Mouse (Mus musculus) midbrain, embryonic 15.5 days (tissue): ENCODE results near the gene Fam71d. TPM values are rescaled to one million over a fixed set of nuclear protein-coding genes. Genes with fewer than 3 reads are reported as not detected.
A peak's percentile ranks its signal among the peaks of the same experiment; 100 is the strongest.

Experiments
- ATAC-seq: fragments of 200-750 bp; cut with Nextera tagmentation; replicated peaks from 2 replicates; pipeline ENCODE4 v1.8.0; 2017; ENCODE audit warnings: moderate TSS enrichment
- H3K27ac ChIP-seq: fragments of 300-500 bp; sonication (generic); 2 replicates; pipeline ENCODE4 v1.5.1; 2015; ENCODE audit warnings: mild to moderate bottlenecking, inconsistent platforms
- H3K27me3 ChIP-seq: fragments of 300-500 bp; sonication (generic); replicated peaks from 2 replicates; pipeline ENCODE4 v1.6.1; 2015; ENCODE audit warnings: inconsistent platforms
- H3K36me3 ChIP-seq: fragments of 300-500 bp; sonication (generic); replicated peaks from 2 replicates; pipeline ENCODE4 v1.6.1; 2015; ENCODE audit warnings: inconsistent platforms
- H3K4me1 ChIP-seq: fragments of 300-500 bp; sonication (generic); 2 replicates; pipeline ENCODE4 v1.6.1; 2015; ENCODE audit warnings: inconsistent platforms
- H3K4me2 ChIP-seq: fragments of 300-500 bp; sonication (generic); 2 replicates; pipeline ENCODE4 v1.6.1; 2015; ENCODE audit warnings: inconsistent platforms, mild to moderate bottlenecking, moderate library complexity
- H3K4me3 ChIP-seq: fragments of 300-500 bp; sonication (generic); 2 replicates; pipeline ENCODE4 v1.5.1; 2015; ENCODE audit warnings: mild to moderate bottlenecking, inconsistent platforms
- H3K9ac ChIP-seq: fragments of 300-500 bp; sonication (generic); 2 replicates; pipeline ENCODE4 v1.6.1; 2015; ENCODE audit warnings: mild to moderate bottlenecking, inconsistent platforms
- H3K9me3 ChIP-seq: fragments of 300-500 bp; sonication (generic); 2 replicates; pipeline ENCODE4 v1.6.1; 2016; ENCODE audit warnings: inconsistent platforms
- WGBS: fragments of 180-500 bp; shearing (Covaris S2); methylation state at CpG from one replicate; pipeline ENCODE4 v1.1.7; 2015; ENCODE audit warnings: mixed read lengths; 5-methylcytosine and 5-hydroxymethylcytosine counted together
- polyA plus RNA-seq: library from polyadenylated mRNA; unstranded; fragments of >200 nt; fragmentation: Nextera tagmentation; extraction: Ambion mirVana; gene quantifications from 2 replicates; pipeline ENCODE4 v1.2.1, GENCODE M21; 2015

Fam71d gene
- polyA plus RNA-seq, 1 experiment from 2014 or later, result 1.1 TPM

DNA sequence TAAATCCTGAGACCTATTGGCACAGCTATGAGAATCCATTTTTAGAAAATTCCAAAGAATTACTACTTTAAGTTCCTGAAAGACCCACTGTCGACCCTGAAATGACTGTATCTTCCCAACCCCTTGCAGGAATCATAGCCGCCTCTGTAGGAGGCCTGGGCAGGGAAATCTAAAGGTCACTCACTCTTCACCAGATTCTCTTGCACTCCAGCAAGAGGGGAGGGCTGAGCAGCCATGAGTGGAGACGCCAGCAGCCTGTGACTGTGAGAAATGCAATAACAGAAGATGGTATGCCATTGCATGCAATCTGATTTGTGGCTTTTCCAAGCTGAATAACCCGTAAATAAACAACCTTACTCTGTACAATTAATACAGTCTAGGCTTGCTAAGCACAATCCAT, 36.4 kb downstream of the Fam71d start:
- 65% methylated on average over 4 of the region's 4 CpGs for WGBS

GRCm38 (mm10) chr12:78739633-78740032, 48.3 kb downstream of the Fam71d start:
- Histone ChIP-seq H3K9ac (no peak overlapping the region), H3K4me3 (no peak overlapping the region), H3K4me2 (no peak overlapping the region), H3K9me3 (no peaks in the 10 kb centered on the region), H3K27ac (no peak overlapping the region), H3K4me1 (no peaks in the 10 kb centered on the region), H3K36me3 (no peaks in the 10 kb centered on the region), H3K27me3 (no peaks in the 10 kb centered on the region)
- 74% methylated on average over 2 of the region's 2 CpGs for WGBS
- no peak for ATAC-seq

More for the DNA sequence above, 36.4 kb downstream of the Fam71d start:
- no peaks in the 10 kb centered on the region for H3K36me3 ChIP-seq
- H3K4me3 ChIP-seq, result no peak overlapping the region
- no peak overlapping the region for H3K4me2 ChIP-seq
- no peaks in the 10 kb centered on the region for H3K27me3 ChIP-seq
- no peaks in the 10 kb centered on the region for H3K9me3 ChIP-seq
- ATAC-seq, result no peak
- no peaks in the 10 kb centered on the region for H3K4me1 ChIP-seq
- H3K9ac ChIP-seq, result no peak overlapping the region
- H3K27ac ChIP-seq, result no peak overlapping the region

- Histone ChIP-seq H3K27ac (no peak overlapping the region), H3K4me2 (no peak overlapping the region), H3K9me3 (no peaks in the 10 kb centered on the region), H3K9ac (no peak overlapping the region), H3K4me3 (no peak overlapping the region), H3K27me3 (no peaks in the 10 kb centered on the region), H3K4me1 (no peaks in the 10 kb centered on the region), H3K36me3 (no peaks in the 10 kb centered on the region)
- no peak for ATAC-seq
- WGBS, result 91% methylated on average over 2 of the region's 2 CpGs
These were observed 49.0 kb downstream of the Fam71d start for GRCm38 (mm10) chr12:78740289-78740688.

DNA sequence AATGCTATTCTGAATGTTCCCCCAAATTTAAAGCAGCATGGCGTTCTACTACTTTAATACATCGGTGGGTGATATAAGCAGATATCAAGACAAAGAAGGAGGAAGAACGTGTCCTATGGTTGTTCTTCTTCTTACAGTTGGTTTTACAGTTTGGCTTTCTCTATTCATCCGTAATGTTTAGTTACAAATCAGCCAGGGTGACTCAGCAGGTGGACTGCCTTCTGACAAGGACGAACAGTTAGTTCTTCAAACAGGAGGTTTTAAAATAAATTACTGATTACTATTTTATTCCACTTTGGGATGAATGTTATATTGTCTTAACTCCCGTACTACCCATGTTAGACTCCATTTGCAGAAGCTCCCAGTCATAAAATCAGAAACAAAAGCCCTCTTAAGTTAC, 54.9 kb downstream of the Fam71d start:
- H3K27ac ChIP-seq, result no peak overlapping the region
- H3K36me3 ChIP-seq, result no peaks in the 10 kb centered on the region
- no peaks in the 10 kb centered on the region for H3K9me3 ChIP-seq
- H3K4me3 ChIP-seq, result no peak overlapping the region
- H3K9ac ChIP-seq, result no peak overlapping the region
- peaks cover 9% of the 10 kb centered on the region; the same call in 1 of the 2 replicates for H3K27me3 ChIP-seq
- no peak for ATAC-seq
- no peak overlapping the region for H3K4me2 ChIP-seq
- H3K4me1 ChIP-seq, result peaks cover 9% of the 10 kb centered on the region
- 82% methylated on average over 6 of the region's 6 CpGs for WGBS

DNA sequence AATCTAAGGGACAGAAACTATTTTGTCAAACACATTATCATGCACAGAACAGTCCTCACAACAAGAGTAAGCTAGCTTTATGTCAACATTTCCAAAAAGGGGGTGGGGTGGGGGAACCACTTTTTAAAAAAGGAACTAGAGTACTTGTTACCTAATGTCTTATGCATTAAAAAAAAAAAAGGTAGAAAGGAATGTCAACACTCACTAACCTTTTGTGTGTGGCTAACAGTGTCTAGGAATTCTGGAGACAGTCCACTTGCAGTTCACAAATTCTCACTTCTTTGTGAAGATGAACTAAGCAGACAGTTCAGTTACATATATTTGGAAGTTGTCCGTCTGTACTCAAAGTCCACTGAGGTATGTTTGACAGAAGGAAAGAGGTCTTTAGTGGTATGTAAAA, 56.1 kb downstream of the Fam71d start:
- Histone ChIP-seq H3K4me2 (peak overlapping the region; percentile 84; the same call in 1 of the 2 replicates), H3K36me3 (no peaks in the 10 kb centered on the region), H3K9me3 (no peaks in the 10 kb centered on the region), H3K9ac (no peak overlapping the region), H3K27ac (no peak overlapping the region), H3K4me1 (peaks cover 9% of the 10 kb centered on the region), H3K4me3 (no peak overlapping the region), H3K27me3 (peaks cover 9% of the 10 kb centered on the region; the same call in 1 of the 2 replicates)
- 36% methylated on average over 1 of the region's 1 CpGs for WGBS
- no peak for ATAC-seq

DNA sequence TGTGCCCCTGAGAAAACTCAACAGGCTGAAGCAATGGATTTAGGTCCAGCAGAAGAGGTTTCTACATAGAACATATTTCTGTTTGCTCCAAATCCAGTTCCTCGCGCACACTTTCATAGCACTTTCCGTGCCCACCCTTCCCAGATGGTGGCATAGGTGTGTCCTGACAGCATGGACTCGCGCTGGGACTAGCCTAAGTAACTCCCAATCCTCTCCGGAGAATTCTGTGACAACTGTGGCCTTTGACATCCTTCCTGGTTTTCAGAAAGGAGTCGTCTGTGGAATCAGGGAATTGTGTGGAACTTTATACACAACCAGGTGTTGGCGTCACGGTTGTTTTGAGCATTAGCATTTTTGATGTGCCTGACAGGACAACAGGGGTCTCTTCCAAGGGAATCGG, 56.8 kb downstream of the Fam71d start:
- peaks cover 9% of the 10 kb centered on the region for H3K4me1 ChIP-seq
- H3K36me3 ChIP-seq, result no peaks in the 10 kb centered on the region
- peak overlapping the region; percentile 84 for H3K4me2 ChIP-seq
- peaks cover 9% of the 10 kb centered on the region; the same call in 1 of the 2 replicates for H3K27me3 ChIP-seq
- H3K4me3 ChIP-seq, result peak overlapping the region; percentile 90
- peak overlapping the region; percentile 74; the same call in 1 of the 2 replicates for H3K27ac ChIP-seq
- peak overlapping the region; percentile 65 for H3K9ac ChIP-seq
- WGBS, result under 1% methylated on average over 10 of the region's 10 CpGs
- peak; percentile 52 for ATAC-seq
- no peaks in the 10 kb centered on the region for H3K9me3 ChIP-seq

GRCm38 (mm10) chr12:78748557-78749377, 57.4 kb downstream of the Fam71d start, which contains the start of gene Mpp5:
Mpp5 (plus strand) TSS chr12:78748907.
- ATAC-seq, result peak; percentile 100
- Histone ChIP-seq H3K9ac (peak within 1 kb of the TSS; percentile 65), H3K4me3 (peak within 1 kb of the TSS; percentile 90)

DNA sequence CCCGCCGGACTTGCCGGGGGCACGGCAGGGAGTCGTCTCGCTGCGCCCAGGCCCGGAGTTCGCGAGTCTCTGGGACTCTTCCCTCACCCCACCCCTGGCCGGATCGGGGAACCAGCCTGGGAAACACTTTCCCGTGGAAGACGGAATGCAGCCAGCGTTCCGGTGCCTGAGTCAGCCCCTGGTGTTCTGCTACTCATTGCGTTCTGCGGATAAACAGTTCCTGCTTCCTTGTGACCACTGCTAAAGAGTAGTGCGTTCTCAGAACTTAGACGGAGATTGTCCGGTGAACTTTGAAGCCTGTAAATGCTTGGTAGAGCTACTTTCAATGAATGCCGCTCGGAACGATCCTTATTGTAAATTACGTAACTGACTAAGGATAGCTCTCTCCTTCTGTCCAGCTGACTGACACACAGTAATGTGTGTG, 58.1 kb downstream of the Fam71d start:
- WGBS, result under 1% methylated on average over 25 of the region's 25 CpGs
- Histone ChIP-seq H3K27me3 (peaks cover 9% of the 10 kb centered on the region; the same call in 1 of the 2 replicates), H3K9ac (peak overlapping the region; percentile 61), H3K4me1 (peaks cover 9% of the 10 kb centered on the region), H3K4me3 (peak overlapping the region; percentile 90), H3K4me2 (peak overlapping the region; percentile 84), H3K36me3 (no peaks in the 10 kb centered on the region), H3K27ac (peak overlapping the region; percentile 86), H3K9me3 (no peaks in the 10 kb centered on the region)
- peak; percentile 46 for ATAC-seq

More at GRCm38 (mm10) chr12:78748557-78749377, 57.4 kb downstream of the Fam71d start, which contains the start of gene Mpp5:
- Histone ChIP-seq H3K36me3 (no peaks in the 10 kb centered on the region), H3K27ac (peak within 1 kb of the TSS; percentile 86), H3K4me2 (peak within 1 kb of the TSS; percentile 84), H3K4me1 (peaks cover 9% of the 10 kb centered on the region), H3K27me3 (peaks cover 9% of the 10 kb centered on the region; the same call in 1 of the 2 replicates), H3K9me3 (no peaks in the 10 kb centered on the region)
- under 1% methylated on average over 83 of the region's 98 CpGs for WGBS

DNA sequence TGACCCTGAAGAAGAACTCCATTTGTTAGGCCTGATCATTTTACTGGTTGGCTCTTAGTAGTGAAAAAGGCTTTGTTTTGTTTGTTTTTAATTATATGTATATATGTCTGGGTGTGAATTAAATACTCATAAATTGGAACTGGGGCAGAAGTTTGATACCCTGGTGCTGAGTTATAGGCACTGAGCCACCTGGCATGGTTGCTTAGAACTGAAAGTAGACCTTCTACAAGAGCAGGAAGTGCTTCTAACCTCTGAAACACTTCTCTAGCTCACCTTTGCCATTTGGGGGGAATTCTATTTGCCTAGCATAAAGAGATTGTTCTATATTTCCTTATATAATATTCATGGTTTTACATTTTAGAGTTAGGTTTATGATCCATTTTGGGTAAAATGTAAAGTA, 70.6 kb downstream of the Fam71d start:
- Histone ChIP-seq H3K9me3 (no peaks in the 10 kb centered on the region), H3K27me3 (no peaks in the 10 kb centered on the region), H3K4me2 (no peak overlapping the region), H3K36me3 (no peaks in the 10 kb centered on the region), H3K4me3 (no peak overlapping the region), H3K4me1 (no peaks in the 10 kb centered on the region), H3K9ac (no peak overlapping the region), H3K27ac (no peak overlapping the region)
- ATAC-seq, result no peak

DNA sequence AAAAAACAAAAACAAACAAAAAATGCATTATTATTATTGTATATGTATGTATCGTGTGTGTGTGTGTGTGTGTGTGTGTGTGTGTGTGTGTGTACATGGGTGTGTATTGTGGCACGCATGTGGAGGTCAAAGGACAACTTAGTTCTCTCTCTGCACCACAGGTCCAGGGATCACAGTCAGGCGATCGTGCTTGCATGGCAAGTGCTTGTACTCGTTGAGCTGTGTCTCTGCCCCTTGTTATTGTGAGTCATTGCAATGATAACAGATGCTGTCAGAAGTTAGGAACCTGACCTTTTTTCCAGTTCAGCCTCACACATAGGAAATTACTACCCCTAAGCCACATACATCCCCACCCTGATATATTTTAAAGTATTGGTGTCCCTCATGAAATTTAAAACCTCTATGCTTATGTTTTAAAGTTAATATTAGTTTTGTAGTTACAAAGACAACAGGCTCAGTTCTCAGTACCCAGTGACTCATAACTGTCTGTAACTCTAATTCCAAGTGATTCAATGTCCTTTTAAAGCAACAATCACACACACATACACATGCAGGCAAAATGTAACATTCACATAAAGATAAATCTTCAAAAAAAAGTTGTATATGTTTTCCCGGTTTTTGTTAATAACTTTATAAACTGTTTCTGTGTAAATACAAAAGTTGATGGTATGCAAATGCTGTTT, 77.8 kb downstream of the Fam71d start:
- no peak for ATAC-seq
- H3K27ac ChIP-seq, result no peak overlapping the region
- H3K27me3 ChIP-seq, result no peaks in the 10 kb centered on the region
- no peaks in the 10 kb centered on the region for H3K36me3 ChIP-seq
- H3K9ac ChIP-seq, result no peak overlapping the region
- H3K9me3 ChIP-seq, result no peaks in the 10 kb centered on the region
- H3K4me3 ChIP-seq, result no peak overlapping the region
- WGBS, result 79% methylated on average over 6 of the region's 6 CpGs
- H3K4me1 ChIP-seq, result no peaks in the 10 kb centered on the region
- H3K4me2 ChIP-seq, result no peak overlapping the region

GRCm38 (mm10) chr12:78773211-78773610, 81.9 kb downstream of the Fam71d start:
- Histone ChIP-seq H3K4me2 (no peak overlapping the region), H3K9ac (no peak overlapping the region), H3K27ac (no peak overlapping the region), H3K9me3 (no peaks in the 10 kb centered on the region), H3K27me3 (no peaks in the 10 kb centered on the region), H3K4me3 (no peak overlapping the region), H3K4me1 (0 out of 2 replicates have a peak, but pooled peaks cover 5% of the 10 kb centered on the region), H3K36me3 (no peaks in the 10 kb centered on the region)
- WGBS, result 88% methylated on average over 2 of the region's 2 CpGs
- no peak for ATAC-seq

DNA sequence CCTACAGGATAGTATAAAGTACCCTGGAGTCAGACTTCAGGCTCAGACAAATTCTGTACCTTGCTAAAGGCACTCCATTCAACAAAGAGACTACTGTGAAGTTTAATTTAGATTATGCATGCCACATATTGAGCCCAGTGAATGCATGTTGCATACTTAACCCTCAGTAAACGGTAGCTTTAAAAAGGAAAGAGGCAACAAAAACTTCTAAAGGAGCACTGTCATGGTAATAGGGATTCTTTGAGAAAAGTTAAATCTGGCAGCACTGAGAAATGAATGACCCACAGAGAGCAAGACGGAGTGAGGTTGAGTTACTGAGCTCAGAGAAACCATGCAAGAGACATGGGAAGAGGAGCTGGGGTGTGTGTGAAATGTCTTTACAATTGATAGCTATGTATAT, 86.6 kb downstream of the Fam71d start:
- ATAC-seq, result no peak
- Histone ChIP-seq H3K9me3 (no peaks in the 10 kb centered on the region), H3K27ac (no peak overlapping the region), H3K4me1 (0 out of 2 replicates have a peak, but pooled peaks cover 10% of the 10 kb centered on the region), H3K4me2 (no peak overlapping the region), H3K4me3 (no peak overlapping the region), H3K27me3 (no peaks in the 10 kb centered on the region), H3K9ac (no peak overlapping the region), H3K36me3 (no peaks in the 10 kb centered on the region)
- 4% methylated on average over 2 of the region's 2 CpGs for WGBS
